Mouse (Mus musculus) spleen, postnatal 10 days (tissue): ENCODE results near the gene Zfp652.
A peak's percentile ranks its signal among the peaks of the same experiment; 100 is the strongest.
"Not testable (repeated sequence)": the region's sequence is repeated elsewhere in the genome, so short reads cannot be mapped to it uniquely, and the experiment has no call there.

ENCODE experiments used
- DNase-seq, 2 experiments: peaks; one replicate each; pipeline ENCODE4 v3.0.0; 2021 to 2022; ENCODE audit warnings: low spot score in 2 of 2

Gene Zfp652

DNA sequence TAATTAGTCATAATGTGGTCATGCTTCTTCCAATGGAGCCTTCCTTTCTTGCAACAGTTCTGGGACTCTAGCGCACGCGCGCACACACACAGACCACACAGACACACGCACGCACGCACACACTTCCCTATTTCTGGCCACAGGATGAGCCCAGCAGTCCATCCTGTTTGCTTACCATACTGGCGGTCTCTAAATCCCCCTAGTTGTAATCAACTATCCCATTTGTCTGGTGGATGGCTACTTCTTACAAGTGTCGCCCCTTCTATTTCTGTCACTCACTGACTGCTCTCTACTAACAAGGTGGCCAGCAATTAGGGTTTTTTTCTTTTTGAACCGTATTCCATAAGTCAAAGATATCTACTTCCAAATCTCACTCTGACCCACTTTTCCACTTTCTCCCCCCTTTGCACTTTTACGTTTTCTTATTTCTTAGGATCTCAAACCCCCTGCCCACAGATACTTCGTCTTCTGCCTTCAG is 349 bp upstream of the Zfp652 start:
- peak in 1 of 2 experiments; percentile 51 for DNase-seq

- peak; percentile 77 to 81 for DNase-seq
Observed at GRCm38 (mm10) chr11:95713225-95713810, 845 bp downstream of the Zfp652 start.

DNA sequence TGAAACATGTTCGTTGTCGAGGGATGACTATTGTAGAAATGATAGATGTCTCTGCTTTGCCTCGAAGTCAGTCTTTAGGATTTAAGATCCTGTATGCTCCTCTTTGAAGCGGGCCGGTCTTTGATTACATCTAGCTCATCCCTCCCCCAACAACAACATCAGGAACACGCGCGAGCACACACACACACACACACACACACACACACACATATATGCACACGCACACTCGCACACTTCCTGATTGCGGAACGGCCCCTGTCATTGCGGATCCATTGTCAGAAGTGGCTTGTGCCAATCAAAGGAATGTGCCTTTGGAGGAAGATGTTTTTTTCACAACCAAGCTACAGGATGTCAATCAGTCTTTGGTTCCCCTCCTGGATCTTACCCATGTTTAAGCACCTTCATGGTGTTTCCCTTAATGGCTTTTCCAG is 1.4 kb downstream of the Zfp652 start:
- peak in 1 of 2 experiments; percentile 48 for DNase-seq

DNA sequence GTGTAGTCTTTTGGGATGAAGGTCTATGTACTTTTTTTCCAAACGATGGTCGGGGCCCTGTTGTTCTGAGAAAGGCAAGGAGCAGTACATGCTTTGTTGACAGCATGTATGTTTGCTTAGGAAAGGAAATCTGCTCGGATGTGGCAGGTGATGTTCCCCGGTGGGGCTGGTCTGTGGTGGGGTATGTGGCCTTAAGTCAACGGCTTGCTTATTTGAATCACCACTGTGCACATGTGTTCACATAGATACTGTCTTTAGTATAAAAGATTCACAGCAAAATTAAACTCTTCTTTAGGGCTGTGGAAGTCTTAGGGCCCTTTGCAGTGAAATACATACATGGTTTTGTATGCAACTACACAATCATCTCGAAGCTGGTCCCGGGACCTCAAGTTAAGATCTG is 1.9 kb downstream of the Zfp652 start:
- DNase-seq, result peak in 1 of 2 experiments; percentile 34

- DNase-seq, result no peak
Observed at GRCm38 (mm10) chr11:95716136-95716535, 3.7 kb downstream of the Zfp652 start.

DNA sequence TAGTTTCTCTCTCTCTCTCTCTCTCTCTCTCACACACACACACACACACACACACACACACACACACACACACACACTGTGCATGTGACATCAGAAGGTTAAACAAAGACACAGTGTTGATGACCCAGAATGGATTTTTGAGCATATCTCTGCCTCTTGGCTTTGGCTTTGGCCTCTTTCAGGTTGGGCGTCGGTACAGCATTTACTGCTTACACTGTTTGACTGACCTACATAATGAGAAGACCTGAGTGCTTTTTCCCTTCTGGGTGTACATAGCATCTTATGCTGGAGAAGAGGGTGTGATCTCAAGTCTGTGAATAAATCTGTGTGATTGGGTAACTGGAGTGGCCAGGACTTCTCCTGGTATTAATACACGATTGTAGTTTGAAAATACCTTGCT is 6.9 kb downstream of the Zfp652 start:
- DNase-seq, result no peak

DNA sequence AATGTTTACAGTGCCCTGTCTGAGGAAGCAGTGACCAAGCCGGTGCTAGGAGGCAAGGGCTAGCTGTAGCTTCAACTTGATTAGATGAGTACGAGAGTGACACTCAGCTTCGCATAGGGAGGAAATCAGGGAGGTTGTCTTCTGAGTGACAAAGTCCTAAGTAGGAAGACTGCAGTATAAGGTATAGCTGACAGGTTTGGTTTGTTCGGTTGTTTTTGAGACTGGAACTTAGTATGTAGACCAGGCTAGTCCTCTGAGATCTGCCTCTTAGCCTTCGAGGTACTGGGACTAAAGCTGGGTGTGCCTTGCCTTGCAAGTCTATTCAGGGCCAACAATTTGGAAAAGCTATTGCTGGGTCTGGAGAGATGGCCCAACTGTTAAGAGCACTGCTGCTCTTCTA is 10.8 kb downstream of the Zfp652 start, which contains the start of gene B130006D01Rik:
Gene B130006D01Rik (plus strand): TSS at position 301 of the 400 bp plus-strand sequence.
- no peak for DNase-seq

DNA sequence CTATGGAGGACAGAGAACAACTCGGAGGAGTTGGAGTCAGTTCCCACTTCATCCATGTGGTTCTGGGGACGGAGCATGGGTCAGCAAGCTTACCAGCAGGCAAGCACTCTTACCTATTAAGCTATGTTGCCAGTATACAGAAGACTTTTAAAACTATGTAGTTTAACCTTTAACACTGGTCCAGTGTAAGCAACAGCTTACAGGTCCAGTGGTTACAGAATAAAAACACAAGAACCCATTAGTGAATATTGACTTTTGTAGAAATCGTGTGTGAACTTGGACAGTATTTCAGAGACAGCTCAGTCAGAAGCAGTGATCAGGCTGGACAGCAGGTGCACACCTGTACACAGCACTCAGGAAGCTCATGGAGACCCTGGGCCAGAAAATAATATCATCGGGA is 12.0 kb downstream of the Zfp652 start:
- DNase-seq, result no peak

- DNase-seq, result no peak
Observed at GRCm38 (mm10) chr11:95726156-95726555, 13.7 kb downstream of the Zfp652 start.

DNA sequence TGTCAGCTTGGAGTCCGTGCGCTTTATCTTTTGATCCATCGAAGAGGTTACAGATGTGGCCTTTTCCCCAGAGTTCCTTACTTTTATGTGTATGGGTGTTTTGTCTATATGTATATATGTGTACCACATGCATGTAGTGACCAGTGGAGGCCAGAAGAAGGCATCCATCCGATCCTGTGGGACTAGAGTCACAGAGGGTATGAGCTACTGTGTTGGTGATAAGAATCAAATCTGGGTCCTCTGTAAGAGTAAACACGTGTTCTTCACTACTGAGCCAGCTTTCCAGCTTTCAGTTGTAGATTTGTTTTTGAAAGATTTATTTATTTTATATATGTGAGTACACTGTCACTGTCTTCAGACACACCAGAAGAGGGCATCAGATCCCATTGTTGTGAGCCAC is 15.5 kb downstream of the Zfp652 start:
- DNase-seq, result no peak

DNA sequence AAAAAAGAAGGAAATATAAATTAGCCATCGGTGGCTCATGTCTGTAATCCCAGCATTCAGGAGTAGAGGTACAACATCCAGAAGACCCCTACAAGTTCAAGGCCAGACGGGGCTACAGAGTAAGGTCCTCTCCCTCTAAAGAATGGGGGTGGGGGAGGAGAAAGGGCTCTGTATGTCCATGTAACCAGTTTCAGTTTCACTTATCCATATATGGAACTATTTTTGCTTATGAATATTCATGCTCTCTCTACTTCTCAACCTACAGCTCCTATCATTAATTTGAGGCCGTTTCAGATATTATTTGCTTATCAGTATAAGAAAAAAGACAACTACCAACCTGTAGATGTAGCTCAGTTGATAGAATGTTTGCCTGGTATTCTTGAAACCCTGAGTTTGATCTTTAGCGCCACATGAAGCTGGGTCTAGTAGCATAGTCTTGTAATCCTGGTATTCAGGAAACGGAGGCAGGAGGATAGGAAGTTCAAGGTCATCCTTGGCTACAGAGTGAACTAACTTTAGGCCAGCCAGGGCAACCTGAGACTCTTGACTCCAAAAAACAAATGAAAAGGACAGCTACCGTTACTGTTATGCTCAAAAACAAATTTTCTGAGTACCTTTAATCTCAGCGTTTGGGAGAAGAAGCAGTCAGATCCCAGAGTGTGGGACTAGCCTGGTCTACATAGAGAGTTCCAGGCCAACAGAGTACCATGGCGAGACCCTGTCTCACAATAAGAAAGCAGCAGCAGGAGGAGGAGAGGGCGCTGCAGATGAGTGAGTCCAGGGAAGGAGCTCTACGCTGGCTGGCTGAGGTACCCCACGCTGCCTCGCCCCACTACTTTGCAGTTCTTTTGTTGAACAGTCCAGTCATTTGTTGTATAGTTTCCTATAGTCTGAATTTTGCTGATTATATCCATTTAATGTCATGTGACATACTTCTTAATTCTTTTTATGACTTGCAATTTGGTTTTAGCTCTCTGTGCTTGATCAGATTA is 16.7 kb downstream of the Zfp652 start:
- DNase-seq, result no peak

DNA sequence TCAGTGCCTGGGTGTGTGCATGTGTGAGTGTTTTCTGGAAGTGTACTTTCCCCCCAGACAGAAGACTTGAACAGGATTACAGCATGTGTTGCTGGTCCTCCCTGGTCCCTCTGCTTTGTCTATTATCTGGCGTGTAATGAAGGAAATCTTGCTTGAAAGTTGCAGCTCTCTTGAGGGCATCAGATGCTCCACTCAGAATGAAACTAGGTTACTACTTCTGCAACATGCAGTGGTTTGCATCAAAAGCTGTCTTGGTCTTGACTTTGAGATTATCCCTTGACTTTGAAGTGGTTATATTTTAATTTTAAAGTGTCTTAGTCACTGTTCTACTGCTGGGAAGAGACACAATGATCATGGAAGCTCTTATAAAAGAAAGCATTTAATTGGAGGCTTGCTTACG is 22.0 kb downstream of the Zfp652 start:
- DNase-seq, result no peak

DNA sequence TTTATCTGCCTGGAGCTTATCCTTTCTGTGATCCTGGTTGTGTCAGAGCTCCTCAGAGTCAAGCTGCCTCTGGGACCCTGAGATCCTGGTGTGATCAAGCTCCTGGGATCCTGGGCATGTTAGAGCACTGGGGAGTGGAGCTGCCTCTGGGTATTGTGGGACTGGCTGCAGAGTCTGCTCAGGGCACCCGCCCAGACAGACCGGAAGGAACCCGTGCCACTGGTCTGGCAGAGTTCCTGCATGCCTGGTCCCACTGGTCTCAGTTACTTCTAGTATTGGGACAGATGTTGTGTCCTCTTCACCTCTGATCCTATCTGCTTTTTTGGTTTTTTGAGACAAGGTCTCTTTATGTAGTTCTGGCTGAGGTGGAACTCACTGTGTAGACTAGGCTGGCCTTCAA is 25.3 kb downstream of the Zfp652 start:
- DNase-seq, result no peak

DNA sequence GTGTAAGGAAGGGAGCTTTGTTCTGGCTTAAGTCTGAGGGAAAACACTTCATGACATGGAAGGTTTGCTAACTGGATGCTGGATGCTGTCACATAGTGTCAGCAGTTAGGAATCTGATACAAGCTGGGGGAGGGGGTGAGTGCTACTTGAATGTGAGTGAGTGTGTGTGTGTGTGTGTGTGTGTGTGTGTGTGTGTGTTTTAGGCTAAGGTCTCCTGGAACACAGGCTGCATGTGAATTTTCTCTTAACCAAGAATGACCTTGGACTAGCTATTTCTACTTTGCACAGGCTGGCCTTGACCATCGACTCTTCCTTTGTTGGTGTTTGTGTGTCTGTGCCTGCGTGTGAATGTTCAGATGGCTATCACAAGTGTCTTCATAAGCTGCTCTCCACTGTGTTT is 32.0 kb downstream of the Zfp652 start:
- no peak for DNase-seq

DNA sequence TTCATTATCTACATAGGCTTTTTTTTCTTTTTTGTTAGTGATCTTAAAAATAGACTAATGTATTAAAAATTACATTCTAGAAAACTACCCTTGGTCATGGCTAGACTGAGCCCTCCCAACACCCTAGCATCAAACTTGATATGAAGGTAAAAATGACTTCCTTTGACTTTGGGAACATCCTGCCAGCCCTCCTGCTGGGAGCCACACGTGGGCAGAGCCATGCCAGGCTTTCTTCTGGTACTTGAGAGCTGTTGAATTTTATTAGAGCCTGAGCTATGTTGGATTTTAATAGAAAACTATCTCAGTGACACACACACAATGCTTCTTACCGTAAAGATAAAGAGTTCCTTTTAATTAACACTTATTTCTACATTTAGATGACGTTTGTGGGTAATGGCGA is 34.3 kb downstream of the Zfp652 start:
- no peak for DNase-seq

DNA sequence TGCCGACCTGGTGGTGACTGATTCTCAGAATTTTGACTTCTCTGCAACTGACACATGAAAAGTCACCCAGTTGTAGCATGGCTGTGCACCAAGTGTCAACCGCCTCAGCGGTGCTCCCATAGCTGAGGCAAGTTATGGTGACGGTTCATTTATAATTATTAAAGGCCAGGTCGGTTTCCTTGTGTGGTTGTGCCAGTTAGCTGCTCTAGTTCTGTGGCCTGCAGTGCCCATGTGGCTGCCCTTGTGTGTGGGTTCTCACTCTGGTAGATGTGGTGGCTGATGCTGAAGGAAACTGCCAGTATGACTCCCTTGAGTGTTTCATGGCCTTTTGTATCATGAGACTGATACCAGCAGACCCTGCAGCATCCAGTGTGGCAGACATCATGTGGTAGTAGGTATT is 35.9 kb downstream of the Zfp652 start:
- no peak for DNase-seq

DNA sequence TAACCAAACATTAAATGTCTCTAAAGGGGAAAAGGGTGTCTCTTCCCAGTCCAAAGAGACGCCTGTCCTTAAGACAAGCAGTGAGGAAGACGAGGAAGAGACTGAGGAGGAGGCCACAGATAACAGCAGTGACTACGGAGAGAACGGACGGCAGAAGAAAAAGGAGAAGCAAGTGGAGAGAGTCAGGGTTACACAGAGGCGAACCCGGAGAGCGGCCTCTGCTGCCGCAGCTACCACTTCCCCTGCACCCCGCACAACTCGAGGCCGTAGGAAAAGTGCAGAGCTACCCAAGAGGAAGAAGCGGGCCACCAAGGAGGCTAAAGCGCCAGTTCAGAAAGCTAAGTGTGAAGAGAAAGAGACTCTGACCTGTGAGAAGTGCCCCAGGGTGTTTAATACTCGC is 37.1 kb downstream of the Zfp652 start:
- DNase-seq, result no peak

DNA sequence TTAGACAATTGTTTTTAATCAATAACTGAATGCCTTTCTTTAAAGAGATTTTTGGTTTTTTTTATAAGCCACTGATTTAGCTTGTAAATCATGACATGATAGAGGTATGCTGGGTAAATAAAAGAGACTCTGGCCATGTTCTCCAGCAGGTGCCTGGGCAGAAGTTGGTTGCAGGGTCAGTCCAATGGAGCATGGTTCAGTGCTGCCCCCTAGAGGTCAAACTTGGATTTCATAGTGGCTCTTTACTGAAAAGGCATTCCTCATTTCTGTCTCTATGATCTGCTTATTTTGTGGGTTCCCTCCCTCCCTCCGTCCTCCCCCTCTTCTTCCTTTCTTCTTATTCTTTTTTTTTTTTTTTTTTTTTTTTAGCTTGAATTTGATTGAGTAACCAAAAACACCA is 38.5 kb downstream of the Zfp652 start:
- DNase-seq, result peak; percentile 79 to 89

DNA sequence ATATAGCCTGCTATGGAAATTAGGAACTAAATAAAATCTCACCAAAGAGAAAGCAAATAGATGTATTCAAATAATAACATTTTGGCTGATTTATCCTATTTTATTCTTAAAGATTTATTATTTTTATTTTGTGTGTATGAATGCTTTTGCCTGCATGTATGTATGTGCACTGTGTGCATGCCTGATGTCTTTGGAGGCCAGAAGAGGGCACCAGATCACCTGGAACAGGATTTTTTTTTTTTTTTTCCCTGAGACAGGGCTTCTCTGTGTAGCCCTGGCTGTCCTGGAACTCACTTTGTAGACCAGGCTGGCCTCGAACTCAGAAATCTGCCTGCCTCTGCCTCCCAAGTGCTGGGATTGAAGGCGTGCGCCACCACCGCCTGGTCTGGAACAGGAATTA is 42.7 kb downstream of the Zfp652 start:
- DNase-seq, result not testable (repeated sequence)

DNA sequence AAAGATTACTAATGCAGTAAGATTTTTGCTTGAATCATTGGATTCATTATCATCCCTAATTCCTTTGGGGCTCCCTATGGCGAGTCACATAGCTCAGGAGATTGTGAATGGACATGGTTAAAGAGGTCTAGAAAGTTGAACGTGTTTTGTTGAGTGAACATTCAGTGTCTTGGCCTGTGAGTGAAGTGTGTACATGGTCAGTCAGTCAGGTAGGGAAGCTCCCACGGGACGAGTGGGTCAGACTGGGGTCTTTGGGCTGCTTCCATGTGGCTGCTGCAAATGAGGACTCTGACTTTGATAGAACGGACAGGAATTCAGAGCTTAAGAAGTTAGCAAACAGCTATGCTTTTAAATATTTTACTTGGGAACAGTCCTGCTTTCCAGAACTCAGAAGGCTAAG is 48.0 kb downstream of the Zfp652 start:
- no peak for DNase-seq

- no peak for DNase-seq
Observed at GRCm38 (mm10) chr11:95762996-95763395, 50.5 kb downstream of the Zfp652 start.

GRCm38 (mm10) chr11:95764806-95765205 is 52.3 kb downstream of the Zfp652 start:
- DNase-seq, result no peak

- no peak for DNase-seq
Observed at GRCm38 (mm10) chr11:95765334-95765733, 52.9 kb downstream of the Zfp652 start.
